Mouse (Mus musculus): Measurements from ENCODE around the gene Bfsp2. TPM values are rescaled to one million over a fixed set of nuclear protein-coding genes. Genes with fewer than 3 reads are reported as not detected.

The Bfsp2 gene
- total RNA-seq, 1 experiment = not detected

DNA sequence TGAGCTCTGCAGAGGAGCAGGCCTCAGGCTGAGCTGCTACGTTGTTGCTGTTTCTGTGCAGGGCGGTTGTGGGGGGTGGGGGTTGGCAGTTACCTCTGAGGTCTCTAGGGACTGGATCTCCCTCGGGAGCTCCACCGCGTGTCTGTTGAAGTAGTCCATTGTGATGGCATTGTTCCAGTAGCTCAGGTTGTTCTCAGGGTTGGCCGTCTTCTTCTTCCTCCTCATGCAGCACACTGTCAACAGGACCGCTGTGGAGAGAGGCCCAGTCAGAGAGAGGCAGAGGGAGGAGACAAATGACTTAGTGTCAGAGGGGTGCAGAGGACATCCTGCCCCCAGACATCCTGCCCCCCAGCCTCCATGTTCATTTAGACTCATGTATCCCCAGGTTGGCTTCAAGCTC lies 8.9 kb upstream of the Bfsp2 start:
- Histone ChIP-seq H3K36me3 (ENCODE audit: control insufficient read depth, insufficient read depth, low read length, poor library complexity, severe bottlenecking) (no peaks in the 10 kb centered on the region), H3K9me3 (ENCODE audit: control insufficient read depth, insufficient read depth, low read depth, low read length) (no peaks in the 10 kb centered on the region), H3K9ac (ENCODE audit: insufficient read depth, low read depth, low read length, poor library complexity, severe bottlenecking) (no peak overlapping the region), H3K4me3 (ENCODE audit: insufficient read depth in 1 of 2, low read depth in 1 of 2, low read length in 2 of 2, poor library complexity in 1 of 2, severe bottlenecking in 1 of 2) (no peak overlapping the region), H3K27ac (ENCODE audit: insufficient read depth, low read depth, low read length, poor library complexity, severe bottlenecking) (no peak overlapping the region), H3K4me1 (ENCODE audit: control insufficient read depth in 2 of 2, insufficient read depth in 2 of 2, low read length in 2 of 2, poor library complexity in 1 of 2) (no peaks in the 10 kb centered on the region)
- DNase-seq (ENCODE audit: low read depth, low spot score) = no peak
- in situ Hi-C loops (cut with MboI; ENCODE audit: low sequenced_read_pairs in 2 of 2, unreplicated experiment in 2 of 2) = loop anchor here in 1 of 2 experiments (25.0 kb wide), 1 partner anchor 273 kb away; the partner anchor contains the start of gene Tmem108
- TF ChIP-seq ZNF384 (IDR thresholded peaks at IDR 0.05; ENCODE audit: low read depth, low read length) (no peak), MAFK (IDR thresholded peaks at IDR 0.05; ENCODE audit: insufficient read depth, low read depth, low read length) (no peak)

DNA sequence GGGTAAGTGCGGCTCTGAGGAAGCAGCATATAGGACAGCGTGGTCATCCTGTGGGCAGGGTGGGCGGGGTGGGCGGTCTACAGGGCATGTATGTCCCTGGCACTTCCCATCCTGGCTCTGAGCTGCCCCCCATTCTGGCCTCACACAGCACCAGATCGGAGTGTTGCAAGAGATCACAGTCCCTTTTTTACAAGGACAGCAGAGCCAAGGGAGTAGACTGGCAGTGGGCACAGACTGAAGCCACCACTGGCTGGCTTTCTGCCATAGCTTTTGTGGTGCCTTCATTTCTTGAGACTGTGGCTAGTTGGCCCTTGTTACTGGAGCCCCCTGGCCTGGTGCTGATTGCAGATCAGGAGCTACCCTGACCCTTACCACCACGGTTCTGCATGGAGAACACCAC lies 6.0 kb upstream of the Bfsp2 start:
- TF ChIP-seq HCFC1 (IDR thresholded peaks at IDR 0.05; ENCODE audit: borderline replicate concordance, insufficient read depth, low read length) (no peak), MAFK (IDR thresholded peaks at IDR 0.05; ENCODE audit: insufficient read depth, low read depth, low read length) (no peak), CHD2 (IDR thresholded peaks at IDR 0.05; ENCODE audit: low read depth, low read length) (no peak), ZNF384 (IDR thresholded peaks at IDR 0.05; ENCODE audit: low read depth, low read length) (no peak), ZC3H11A (IDR thresholded peaks at IDR 0.05; ENCODE audit: borderline replicate concordance, low read depth, low read length) (no peak)
- DNase-seq (ENCODE audit: low read depth, low spot score) = no peak
- H3K4me1 ChIP-seq (ENCODE audit: control insufficient read depth in 2 of 2, insufficient read depth in 2 of 2, low read length in 2 of 2, poor library complexity in 1 of 2) = no peaks in the 10 kb centered on the region
- no peak overlapping the region for H3K27ac ChIP-seq (ENCODE audit: insufficient read depth, low read depth, low read length, poor library complexity, severe bottlenecking)
- no peak overlapping the region for H3K4me3 ChIP-seq (ENCODE audit: insufficient read depth in 1 of 2, low read depth in 1 of 2, low read length in 2 of 2, poor library complexity in 1 of 2, severe bottlenecking in 1 of 2)
- no peak overlapping the region for H3K9ac ChIP-seq (ENCODE audit: insufficient read depth, low read depth, low read length, poor library complexity, severe bottlenecking)
- in situ Hi-C loops (cut with MboI; ENCODE audit: low sequenced_read_pairs in 2 of 2, unreplicated experiment in 2 of 2) = loop anchor here in 1 of 2 experiments (25.0 kb wide), 1 partner anchor 276 kb away; the partner anchor contains the start of gene Tmem108
- H3K9me3 ChIP-seq (ENCODE audit: control insufficient read depth, insufficient read depth, low read depth, low read length) = no peaks in the 10 kb centered on the region
- no peaks in the 10 kb centered on the region for H3K36me3 ChIP-seq (ENCODE audit: control insufficient read depth, insufficient read depth, low read length, poor library complexity, severe bottlenecking)

DNA sequence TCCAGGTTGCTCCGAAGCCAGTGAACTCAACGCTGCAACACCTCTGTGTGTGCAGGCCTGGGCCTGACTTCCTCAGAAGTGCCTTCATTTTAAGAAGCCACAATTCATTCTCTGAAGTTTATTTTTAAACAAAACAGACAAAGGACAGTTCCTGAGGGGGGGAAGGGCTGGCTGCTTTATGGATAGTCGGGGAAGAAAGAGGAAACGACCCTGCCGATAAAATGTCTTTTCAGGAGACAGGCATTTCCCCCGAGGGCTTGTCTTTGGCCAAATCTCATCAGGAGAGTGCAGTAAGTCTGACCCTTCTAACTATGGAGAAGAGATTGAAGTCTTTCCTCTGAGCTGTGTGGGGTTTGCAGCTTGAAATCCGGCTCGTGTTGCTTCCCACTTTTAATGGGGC lies 5.4 kb upstream of the Bfsp2 start:
- Histone ChIP-seq H3K4me3 (ENCODE audit: insufficient read depth in 1 of 2, low read depth in 1 of 2, low read length in 2 of 2, poor library complexity in 1 of 2, severe bottlenecking in 1 of 2) (no peak overlapping the region), H3K9me3 (ENCODE audit: control insufficient read depth, insufficient read depth, low read depth, low read length) (no peaks in the 10 kb centered on the region), H3K4me1 (ENCODE audit: control insufficient read depth in 2 of 2, insufficient read depth in 2 of 2, low read length in 2 of 2, poor library complexity in 1 of 2) (no peaks in the 10 kb centered on the region), H3K36me3 (ENCODE audit: control insufficient read depth, insufficient read depth, low read length, poor library complexity, severe bottlenecking) (no peaks in the 10 kb centered on the region), H3K9ac (ENCODE audit: insufficient read depth, low read depth, low read length, poor library complexity, severe bottlenecking) (no peak overlapping the region), H3K27ac (ENCODE audit: insufficient read depth, low read depth, low read length, poor library complexity, severe bottlenecking) (no peak overlapping the region)
- in situ Hi-C loops (cut with MboI; ENCODE audit: low sequenced_read_pairs in 2 of 2, unreplicated experiment in 2 of 2) = loop anchor here in 1 of 2 experiments (25.0 kb wide), 1 partner anchor 277 kb away; the partner anchor contains the start of gene Tmem108
- TF ChIP-seq CHD2 (IDR thresholded peaks at IDR 0.05; ENCODE audit: low read depth, low read length) (no peak), HCFC1 (IDR thresholded peaks at IDR 0.05; ENCODE audit: borderline replicate concordance, insufficient read depth, low read length) (no peak), ZC3H11A (IDR thresholded peaks at IDR 0.05; ENCODE audit: borderline replicate concordance, low read depth, low read length) (no peak), MAFK (IDR thresholded peaks at IDR 0.05; ENCODE audit: insufficient read depth, low read depth, low read length) (no peak), ZNF384 (IDR thresholded peaks at IDR 0.05; ENCODE audit: low read depth, low read length) (no peak)
- DNase-seq (ENCODE audit: low read depth, low spot score) = no peak

DNA sequence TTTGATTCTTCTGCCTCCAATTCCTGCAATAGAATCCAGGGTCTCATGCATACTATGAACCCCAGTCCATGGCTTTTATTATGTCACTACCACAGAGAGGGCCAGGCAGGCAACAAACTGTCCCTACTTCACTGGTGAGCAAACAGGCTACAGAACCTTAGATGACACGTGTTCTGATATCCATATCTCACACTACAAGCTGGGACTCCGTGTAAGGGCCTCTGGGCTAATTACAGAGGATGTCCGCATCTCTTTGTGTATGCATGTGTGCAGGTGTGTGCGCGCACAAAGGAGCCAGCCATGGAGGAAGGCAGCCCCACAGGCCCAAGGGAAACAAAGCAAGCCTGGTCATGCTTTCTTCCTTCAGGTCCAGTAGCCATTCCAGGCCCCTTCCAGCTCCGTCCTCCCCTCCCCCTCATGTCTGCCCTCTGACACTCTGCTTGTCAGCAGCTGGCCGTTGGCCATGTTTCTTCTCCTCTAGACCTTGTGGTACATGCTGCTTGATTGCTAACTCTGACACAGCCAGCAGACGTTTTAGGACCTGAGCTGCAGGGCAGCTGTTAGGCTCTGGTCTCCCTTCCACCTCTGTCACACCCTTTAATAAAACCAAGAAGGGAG lies 492 bp upstream of the Bfsp2 start:
- H3K4me1 ChIP-seq (ENCODE audit: control insufficient read depth in 2 of 2, insufficient read depth in 2 of 2, low read length in 2 of 2, poor library complexity in 1 of 2) = no peaks in the 10 kb centered on the region
- H3K4me3 ChIP-seq (ENCODE audit: insufficient read depth in 1 of 2, low read depth in 1 of 2, low read length in 2 of 2, poor library complexity in 1 of 2, severe bottlenecking in 1 of 2) = no peak overlapping the region
- H3K27ac ChIP-seq (ENCODE audit: insufficient read depth, low read depth, low read length, poor library complexity, severe bottlenecking) = no peak overlapping the region
- no peak for TF ChIP-seq MAFK (IDR thresholded peaks at IDR 0.05; ENCODE audit: insufficient read depth, low read depth, low read length)
- no peak for TF ChIP-seq HCFC1 (IDR thresholded peaks at IDR 0.05; ENCODE audit: borderline replicate concordance, insufficient read depth, low read length)
- no peak for TF ChIP-seq CHD2 (IDR thresholded peaks at IDR 0.05; ENCODE audit: low read depth, low read length)
- TF ChIP-seq ZC3H11A (IDR thresholded peaks at IDR 0.05; ENCODE audit: borderline replicate concordance, low read depth, low read length) = no peak
- TF ChIP-seq ZNF384 (IDR thresholded peaks at IDR 0.05; ENCODE audit: low read depth, low read length) = no peak
- no peak for DNase-seq (ENCODE audit: low read depth, low spot score)
- no peaks in the 10 kb centered on the region for H3K36me3 ChIP-seq (ENCODE audit: control insufficient read depth, insufficient read depth, low read length, poor library complexity, severe bottlenecking)
- in situ Hi-C loops (cut with MboI; ENCODE audit: low sequenced_read_pairs in 2 of 2, unreplicated experiment in 2 of 2) = loop anchor here in 1 of 2 experiments (25.0 kb wide), 1 partner anchor 282 kb away; the partner anchor contains the start of gene Tmem108
- H3K9ac ChIP-seq (ENCODE audit: insufficient read depth, low read depth, low read length, poor library complexity, severe bottlenecking) = no peak overlapping the region
- H3K9me3 ChIP-seq (ENCODE audit: control insufficient read depth, insufficient read depth, low read depth, low read length) = no peaks in the 10 kb centered on the region

Measured in ES-E14 (cell line).